Mouse (Mus musculus) forebrain, embryonic 15.5 days (tissue): ENCODE results near the gene Mrgprg. TPM values are rescaled to one million over a fixed set of nuclear protein-coding genes. Genes with fewer than 3 reads are reported as not detected.

Source experiments
- ATAC-seq: fragments of 200-750 bp; cut with Nextera tagmentation; replicated peaks from 2 replicates; pipeline ENCODE4 v1.8.0; 2017; ENCODE audit warnings: mild to moderate bottlenecking, moderate TSS enrichment, moderate library complexity
- H3K27ac ChIP-seq: fragments of 300-500 bp; sonication (generic); replicated peaks from 2 replicates; pipeline ENCODE4 v1.5.1; 2015; ENCODE audit warnings: mild to moderate bottlenecking, inconsistent platforms
- H3K27me3 ChIP-seq: fragments of 300-500 bp; sonication (generic); 2 replicates; pipeline ENCODE4 v1.6.1; 2015; ENCODE audit warnings: inconsistent platforms
- H3K36me3 ChIP-seq: fragments of 300-500 bp; sonication (generic); 2 replicates; pipeline ENCODE4 v1.6.1; 2015; ENCODE audit warnings: mild to moderate bottlenecking, inconsistent platforms
- H3K4me1 ChIP-seq: fragments of 300-500 bp; sonication (generic); 2 replicates; pipeline ENCODE4 v1.6.1; 2015; ENCODE audit warnings: inconsistent platforms
- H3K4me2 ChIP-seq: fragments of 300-500 bp; sonication (generic); replicated peaks from 2 replicates; pipeline ENCODE4 v1.6.1; 2015; ENCODE audit warnings: mild to moderate bottlenecking, inconsistent platforms
- H3K4me3 ChIP-seq: fragments of 300-500 bp; sonication (generic); 2 replicates; pipeline ENCODE4 v1.5.1; 2015; ENCODE audit warnings: mild to moderate bottlenecking, inconsistent platforms
- H3K9ac ChIP-seq: fragments of 300-500 bp; sonication (generic); replicated peaks from 2 replicates; pipeline ENCODE4 v1.6.1; 2015; ENCODE audit warnings: mild to moderate bottlenecking, inconsistent platforms
- H3K9me3 ChIP-seq: fragments of 300-500 bp; sonication (generic); 2 replicates; pipeline ENCODE4 v1.6.1; 2016; ENCODE audit warnings: inconsistent platforms
- WGBS: fragments of 180-500 bp; shearing (Covaris S2); methylation state at CpG from one replicate; pipeline ENCODE4 v1.1.7; 2015; ENCODE audit warnings: mixed read lengths; 5-methylcytosine and 5-hydroxymethylcytosine counted together
- polyA plus RNA-seq: library from polyadenylated mRNA; unstranded; fragments of >200 nt; fragmentation: Nextera tagmentation; extraction: Ambion mirVana; gene quantifications from 2 replicates; pipeline ENCODE4 v1.2.1, GENCODE M21; 2015

Mrgprg gene
- polyA plus RNA-seq, 1 experiment from 2014 or later, result not detected

- H3K4me2 ChIP-seq, result no peak overlapping the region
- H3K4me3 ChIP-seq, result no peak overlapping the region
- no peaks in the 10 kb centered on the region for H3K4me1 ChIP-seq
- no peak overlapping the region for H3K9ac ChIP-seq
- no peaks in the 10 kb centered on the region for H3K9me3 ChIP-seq
- no peak for ATAC-seq
- WGBS, result 27% methylated on average over 3 of the region's 3 CpGs
- no peaks in the 10 kb centered on the region for H3K36me3 ChIP-seq
- H3K27ac ChIP-seq, result no peak overlapping the region
- no peaks in the 10 kb centered on the region for H3K27me3 ChIP-seq
Measured at GRCm38 (mm10) chr7:143776137-143776536, 9.3 kb upstream of the Mrgprg start.

GRCm38 (mm10) chr7:143769461-143769860 lies 2.7 kb upstream of the Mrgprg start:
- Histone ChIP-seq H3K4me2 (no peak overlapping the region), H3K36me3 (no peaks in the 10 kb centered on the region), H3K27ac (no peak overlapping the region), H3K9me3 (no peaks in the 10 kb centered on the region), H3K4me1 (no peaks in the 10 kb centered on the region), H3K27me3 (0 out of 2 replicates have a peak, but pooled peaks cover 3% of the 10 kb centered on the region), H3K4me3 (no peak overlapping the region), H3K9ac (no peak overlapping the region)
- ATAC-seq, result no peak
- 61% methylated on average over 1 of the region's 1 CpGs for WGBS

GRCm38 (mm10) chr7:143768267-143768666 lies 1.5 kb upstream of the Mrgprg start:
- no peak overlapping the region for H3K4me2 ChIP-seq
- H3K27me3 ChIP-seq, result peaks cover 3% of the 10 kb centered on the region; the same call in 1 of the 2 replicates
- H3K9ac ChIP-seq, result no peak overlapping the region
- H3K27ac ChIP-seq, result no peak overlapping the region
- no peak overlapping the region for H3K4me3 ChIP-seq
- H3K36me3 ChIP-seq, result no peaks in the 10 kb centered on the region
- WGBS, result 74% methylated on average over 6 of the region's 6 CpGs
- no peaks in the 10 kb centered on the region for H3K9me3 ChIP-seq
- H3K4me1 ChIP-seq, result no peaks in the 10 kb centered on the region
- no peak for ATAC-seq

- no peak overlapping the region for H3K27ac ChIP-seq
- H3K9me3 ChIP-seq, result no peaks in the 10 kb centered on the region
- no peak overlapping the region for H3K4me2 ChIP-seq
- H3K27me3 ChIP-seq, result peaks cover 3% of the 10 kb centered on the region; the same call in 1 of the 2 replicates
- 78% methylated on average over 19 of the region's 19 CpGs for WGBS
- no peaks in the 10 kb centered on the region for H3K4me1 ChIP-seq
- ATAC-seq, result no peak
- H3K9ac ChIP-seq, result no peak overlapping the region
- no peaks in the 10 kb centered on the region for H3K36me3 ChIP-seq
- no peak overlapping the region for H3K4me3 ChIP-seq
Measured at GRCm38 (mm10) chr7:143764876-143765530, 1.8 kb downstream of the Mrgprg start.

- H3K9ac ChIP-seq, result no peak overlapping the region
- H3K36me3 ChIP-seq, result no peaks in the 10 kb centered on the region
- peak; percentile 64; the same call in 1 of the 2 replicates for ATAC-seq
- WGBS, result 16% methylated on average over 3 of the region's 3 CpGs
- no peaks in the 10 kb centered on the region for H3K9me3 ChIP-seq
- H3K27me3 ChIP-seq, result peaks cover 3% of the 10 kb centered on the region; the same call in 1 of the 2 replicates
- no peak overlapping the region for H3K27ac ChIP-seq
- H3K4me1 ChIP-seq, result no peaks in the 10 kb centered on the region
- H3K4me3 ChIP-seq, result no peak overlapping the region
- no peak overlapping the region for H3K4me2 ChIP-seq
Measured at GRCm38 (mm10) chr7:143763794-143764193, 3.0 kb downstream of the Mrgprg start.

GRCm38 (mm10) chr7:143758956-143759355 lies 7.8 kb downstream of the Mrgprg start:
- no peaks in the 10 kb centered on the region for H3K9me3 ChIP-seq
- no peaks in the 10 kb centered on the region for H3K36me3 ChIP-seq
- H3K4me1 ChIP-seq, result peaks cover 11% of the 10 kb centered on the region
- no peak for ATAC-seq
- H3K27me3 ChIP-seq, result peaks cover 14% of the 10 kb centered on the region
- H3K27ac ChIP-seq, result no peak overlapping the region
- 43% methylated on average over 3 of the region's 3 CpGs for WGBS
- no peak overlapping the region for H3K9ac ChIP-seq
- H3K4me3 ChIP-seq, result no peak overlapping the region
- H3K4me2 ChIP-seq, result no peak overlapping the region

- 76% methylated on average over 3 of the region's 3 CpGs for WGBS
- Histone ChIP-seq H3K27me3 (peaks cover 14% of the 10 kb centered on the region), H3K36me3 (no peaks in the 10 kb centered on the region), H3K4me2 (no peak overlapping the region), H3K4me1 (peaks cover 11% of the 10 kb centered on the region), H3K27ac (no peak overlapping the region), H3K4me3 (no peak overlapping the region), H3K9ac (no peak overlapping the region), H3K9me3 (no peaks in the 10 kb centered on the region)
- ATAC-seq, result no peak
Measured at GRCm38 (mm10) chr7:143757696-143758095, 9.1 kb downstream of the Mrgprg start.

- H3K36me3 ChIP-seq, result no peaks in the 10 kb centered on the region
- H3K4me1 ChIP-seq, result peaks cover 11% of the 10 kb centered on the region
- 0 out of 2 replicates have a peak overlapping the region, but pooled peaks have one; percentile 0 for H3K9ac ChIP-seq
- peaks cover 14% of the 10 kb centered on the region for H3K27me3 ChIP-seq
- ATAC-seq, result peak; percentile 88
- H3K9me3 ChIP-seq, result no peaks in the 10 kb centered on the region
- peak overlapping the region; percentile 78 for H3K4me2 ChIP-seq
- peak overlapping the region; percentile 33 for H3K4me3 ChIP-seq
- no peak overlapping the region for H3K27ac ChIP-seq
- 4% methylated on average over 15 of the region's 15 CpGs for WGBS
Measured at GRCm38 (mm10) chr7:143757027-143757390, 9.8 kb downstream of the Mrgprg start.

GRCm38 (mm10) chr7:143756125-143757026 lies 10.4 kb downstream of the Mrgprg start, which contains the start of gene Osbpl5:
TSS of gene Osbpl5 (minus strand) at chr7:143756985.
- H3K27ac ChIP-seq, result no peak within 1 kb of the TSS

GRCm38 (mm10) chr7:143755357-143756124 lies 11.3 kb downstream of the Mrgprg start:
- WGBS, result 71% methylated on average over 9 of the region's 9 CpGs

More at GRCm38 (mm10) chr7:143756125-143757026, 10.4 kb downstream of the Mrgprg start, which contains the start of gene Osbpl5:
- no peaks in the 10 kb centered on the region for H3K9me3 ChIP-seq
- peaks cover 14% of the 10 kb centered on the region for H3K27me3 ChIP-seq
- H3K4me2 ChIP-seq, result peak within 1 kb of the TSS; percentile 78
- ATAC-seq, result peak; percentile 30
- 0 out of 2 replicates have a peak within 1 kb of the TSS, but pooled peaks have one; percentile 0 for H3K9ac ChIP-seq
- 35% methylated on average over 22 of the region's 22 CpGs for WGBS
- H3K4me3 ChIP-seq, result peak within 1 kb of the TSS; percentile 33
- H3K36me3 ChIP-seq, result no peaks in the 10 kb centered on the region
- peaks cover 11% of the 10 kb centered on the region for H3K4me1 ChIP-seq

GRCm38 (mm10) chr7:143753990-143754715 lies 12.6 kb downstream of the Mrgprg start:
- ATAC-seq, result no peak
- H3K27me3 ChIP-seq, result peaks cover 14% of the 10 kb centered on the region
- peaks cover 14% of the 10 kb centered on the region for H3K4me1 ChIP-seq
- no peak overlapping the region for H3K27ac ChIP-seq
- H3K9me3 ChIP-seq, result no peaks in the 10 kb centered on the region
- no peak overlapping the region for H3K9ac ChIP-seq
- WGBS, result 53% methylated on average over 5 of the region's 5 CpGs
- H3K36me3 ChIP-seq, result no peaks in the 10 kb centered on the region
- no peak overlapping the region for H3K4me3 ChIP-seq
- H3K4me2 ChIP-seq, result no peak overlapping the region

More at GRCm38 (mm10) chr7:143755357-143756124, 11.3 kb downstream of the Mrgprg start:
- Histone ChIP-seq H3K27me3 (peaks cover 14% of the 10 kb centered on the region), H3K9ac (no peak overlapping the region), H3K36me3 (no peaks in the 10 kb centered on the region), H3K4me3 (no peak overlapping the region), H3K4me1 (peaks cover 11% of the 10 kb centered on the region), H3K4me2 (no peak overlapping the region), H3K27ac (no peak overlapping the region), H3K9me3 (no peaks in the 10 kb centered on the region)
- ATAC-seq, result no peak
